Mouse (Mus musculus): Measurements from ENCODE around the gene Rreb1. TPM values are rescaled to one million over a fixed set of nuclear protein-coding genes. Genes with fewer than 3 reads are reported as not detected.

Gene Rreb1
- polyA plus RNA-seq, 1 experiment from 2014 or later, result 2.8 TPM

- H3K36me3 ChIP-seq, result no peaks in the 10 kb centered on the region
- H3K9ac ChIP-seq, result no peak overlapping the region
- ATAC-seq (ENCODE audit: low FRiP score, low read depth), result no peak
- H3K9me3 ChIP-seq, result no peaks in the 10 kb centered on the region
- peaks cover 5% of the 10 kb centered on the region; the same call in 1 of the 2 replicates for H3K4me1 ChIP-seq (replicated peaks)
- no peak overlapping the region for H3K4me2 ChIP-seq
- H3K27me3 ChIP-seq, result no peaks in the 10 kb centered on the region
- 86% methylated on average over 2 of the region's 2 CpGs for WGBS
- no peak overlapping the region for H3K4me3 ChIP-seq
- H3K27ac ChIP-seq (replicated peaks), result no peak overlapping the region
These were observed 97.7 kb downstream of the Rreb1 start for GRCm38 (mm10) chr13:37875919-37876318.

- WGBS, result 70% methylated on average over 5 of the region's 5 CpGs
- Histone ChIP-seq H3K9ac (no peak overlapping the region), H3K27me3 (no peaks in the 10 kb centered on the region), H3K36me3 (no peaks in the 10 kb centered on the region), H3K4me1 (replicated peaks) (peaks cover 5% of the 10 kb centered on the region; the same call in 1 of the 2 replicates), H3K4me2 (no peak overlapping the region), H3K4me3 (no peak overlapping the region), H3K9me3 (no peaks in the 10 kb centered on the region), H3K27ac (replicated peaks) (no peak overlapping the region)
- ATAC-seq (ENCODE audit: low FRiP score, low read depth), result no peak
These were observed 98.2 kb downstream of the Rreb1 start for GRCm38 (mm10) chr13:37876366-37876765.

- no peak for ATAC-seq (ENCODE audit: low FRiP score, low read depth)
These were observed 98.6 kb downstream of the Rreb1 start for GRCm38 (mm10) chr13:37876836-37877235.

GRCm38 (mm10) chr13:37877241-37877640 is 99.0 kb downstream of the Rreb1 start:
- no peaks in the 10 kb centered on the region for H3K27me3 ChIP-seq
- no peak overlapping the region for H3K4me3 ChIP-seq
- no peaks in the 10 kb centered on the region for H3K9me3 ChIP-seq
- ATAC-seq (ENCODE audit: low FRiP score, low read depth), result no peak
- H3K9ac ChIP-seq, result no peak overlapping the region
- WGBS, result 70% methylated on average over 3 of the region's 3 CpGs
- H3K27ac ChIP-seq (replicated peaks), result no peak overlapping the region
- no peaks in the 10 kb centered on the region for H3K36me3 ChIP-seq
- H3K4me1 ChIP-seq (replicated peaks), result peaks cover 5% of the 10 kb centered on the region; the same call in 1 of the 2 replicates
- H3K4me2 ChIP-seq, result no peak overlapping the region

More at GRCm38 (mm10) chr13:37876836-37877235, 98.6 kb downstream of the Rreb1 start:
- WGBS, result 59% methylated on average over 4 of the region's 4 CpGs
- H3K4me1 ChIP-seq (replicated peaks), result peaks cover 5% of the 10 kb centered on the region; the same call in 1 of the 2 replicates
- H3K4me2 ChIP-seq, result no peak overlapping the region
- H3K9me3 ChIP-seq, result no peaks in the 10 kb centered on the region
- H3K9ac ChIP-seq, result no peak overlapping the region
- H3K36me3 ChIP-seq, result no peaks in the 10 kb centered on the region
- H3K27me3 ChIP-seq, result no peaks in the 10 kb centered on the region
- no peak overlapping the region for H3K4me3 ChIP-seq
- no peak overlapping the region for H3K27ac ChIP-seq (replicated peaks)

DNA sequence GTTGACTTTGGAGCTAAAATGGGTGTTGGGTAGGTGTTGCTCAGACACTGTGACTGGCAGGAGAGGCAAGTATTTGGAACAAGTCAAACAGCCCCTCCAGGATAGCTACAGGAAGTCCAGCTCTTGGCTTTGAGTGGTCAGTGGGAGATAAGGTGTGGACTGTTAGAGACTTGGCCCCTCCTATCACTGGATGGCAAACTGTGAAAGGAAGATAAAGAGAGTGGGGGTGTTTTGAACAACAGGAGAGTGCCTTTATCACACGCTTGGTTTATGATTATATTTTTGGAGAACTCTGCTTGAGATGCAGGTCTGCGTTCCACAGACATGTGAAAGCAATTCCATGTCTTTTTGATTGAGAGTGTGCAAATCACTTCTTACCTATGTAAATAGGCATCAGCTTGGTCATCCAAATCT is 100.7 kb downstream of the Rreb1 start:
- Histone ChIP-seq H3K27ac (replicated peaks) (no peak overlapping the region), H3K4me1 (replicated peaks) (peaks cover 5% of the 10 kb centered on the region; the same call in 1 of the 2 replicates), H3K9ac (no peak overlapping the region), H3K27me3 (no peaks in the 10 kb centered on the region), H3K4me2 (no peak overlapping the region), H3K4me3 (no peak overlapping the region), H3K36me3 (no peaks in the 10 kb centered on the region), H3K9me3 (no peaks in the 10 kb centered on the region)
- ATAC-seq (ENCODE audit: low FRiP score, low read depth), result no peak
- 90% methylated on average over 2 of the region's 2 CpGs for WGBS

- no peaks in the 10 kb centered on the region for H3K36me3 ChIP-seq
- no peak overlapping the region for H3K4me2 ChIP-seq
- WGBS, result 77% methylated on average over 5 of the region's 5 CpGs
- H3K9ac ChIP-seq, result no peak overlapping the region
- H3K4me1 ChIP-seq (replicated peaks), result peaks cover 5% of the 10 kb centered on the region; the same call in 1 of the 2 replicates
- ATAC-seq (ENCODE audit: low FRiP score, low read depth), result no peak
- no peaks in the 10 kb centered on the region for H3K9me3 ChIP-seq
- no peak overlapping the region for H3K4me3 ChIP-seq
- H3K27ac ChIP-seq (replicated peaks), result no peak overlapping the region
- H3K27me3 ChIP-seq, result no peaks in the 10 kb centered on the region
These were observed 101.4 kb downstream of the Rreb1 start for GRCm38 (mm10) chr13:37879556-37879955.

DNA sequence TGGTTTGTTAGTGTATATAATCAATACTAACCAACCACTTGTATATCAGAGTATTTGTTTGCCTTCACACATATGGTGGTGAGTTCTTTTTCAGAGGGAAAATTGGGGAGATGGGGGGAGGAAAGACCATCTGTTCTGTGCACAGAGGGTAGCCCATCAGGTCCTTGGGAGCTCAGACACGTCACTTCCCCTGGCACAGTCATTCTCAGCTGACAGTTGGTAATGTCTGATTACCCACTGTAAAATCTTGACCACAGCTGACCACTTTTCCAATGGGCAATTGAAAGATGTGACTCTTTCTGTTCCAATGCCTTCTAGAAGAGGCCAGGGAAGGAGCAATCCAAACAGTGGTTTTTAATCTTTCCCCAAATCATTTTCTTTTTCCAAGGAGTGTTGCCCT is 101.8 kb downstream of the Rreb1 start:
- Histone ChIP-seq H3K27me3 (no peaks in the 10 kb centered on the region), H3K27ac (replicated peaks) (no peak overlapping the region), H3K4me3 (no peak overlapping the region), H3K4me1 (replicated peaks) (peaks cover 5% of the 10 kb centered on the region; the same call in 1 of the 2 replicates), H3K36me3 (no peaks in the 10 kb centered on the region), H3K9me3 (no peaks in the 10 kb centered on the region), H3K4me2 (no peak overlapping the region), H3K9ac (no peak overlapping the region)
- ATAC-seq (ENCODE audit: low FRiP score, low read depth), result no peak
- WGBS, result 40% methylated on average over 1 of the region's 1 CpGs

DNA sequence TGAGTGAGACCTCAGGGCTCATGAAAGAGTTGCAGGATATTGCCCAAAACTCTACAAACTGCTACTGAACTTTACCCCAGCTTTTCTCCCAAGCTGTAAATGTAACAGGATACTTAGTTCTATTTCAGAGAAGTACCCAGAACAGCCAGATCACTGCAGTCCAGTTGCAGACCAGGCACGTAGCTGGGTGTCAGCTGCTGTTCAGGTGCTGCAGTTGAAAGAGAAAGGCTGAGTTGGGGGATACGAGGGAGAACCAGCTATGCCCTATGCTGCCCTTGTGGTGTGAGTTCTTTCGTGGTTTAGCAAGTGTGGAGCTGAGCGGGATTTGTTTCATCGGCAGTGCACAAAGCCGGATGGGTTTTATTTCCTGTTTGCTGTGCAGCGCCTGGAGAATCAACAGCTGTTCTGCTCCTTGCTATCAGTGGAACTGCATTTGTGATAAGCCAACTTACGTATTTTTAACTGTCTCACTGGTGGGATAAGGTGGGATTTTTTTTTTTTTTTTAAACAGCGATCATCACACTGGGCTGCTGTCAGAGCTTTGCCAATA is 102.5 kb downstream of the Rreb1 start:
- no peak for ATAC-seq (ENCODE audit: low FRiP score, low read depth)
- H3K27me3 ChIP-seq, result no peaks in the 10 kb centered on the region

DNA sequence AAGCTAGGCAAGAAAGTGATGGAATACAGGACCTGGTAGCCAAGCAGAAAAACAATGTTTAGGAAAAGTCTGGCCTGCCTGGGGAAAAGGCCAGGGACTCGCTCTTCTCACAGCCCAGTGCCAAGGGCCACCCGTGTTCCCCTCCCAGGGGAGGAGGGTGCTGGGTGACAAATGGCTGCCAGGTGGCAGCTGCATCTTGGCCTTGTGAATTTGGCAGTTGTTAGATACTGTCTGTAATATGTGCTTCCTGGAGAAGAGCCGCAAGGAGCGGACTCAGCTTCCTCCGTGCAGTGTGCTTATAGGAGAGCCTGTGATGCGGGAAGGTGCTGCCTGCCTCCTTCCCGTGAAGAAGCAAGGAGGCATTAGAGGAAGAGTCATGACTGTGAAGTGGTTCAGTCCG is 104.3 kb downstream of the Rreb1 start:
- Histone ChIP-seq H3K4me3 (no peak overlapping the region), H3K9me3 (no peaks in the 10 kb centered on the region), H3K27me3 (no peaks in the 10 kb centered on the region), H3K9ac (no peak overlapping the region), H3K4me2 (no peak overlapping the region), H3K4me1 (replicated peaks) (peaks cover 5% of the 10 kb centered on the region; the same call in 1 of the 2 replicates), H3K36me3 (no peaks in the 10 kb centered on the region), H3K27ac (replicated peaks) (no peak overlapping the region)
- WGBS, result 77% methylated on average over 8 of the region's 8 CpGs
- ATAC-seq (ENCODE audit: low FRiP score, low read depth), result no peak

More for the DNA sequence above, 102.5 kb downstream of the Rreb1 start:
- Histone ChIP-seq H3K9ac (no peak overlapping the region), H3K4me2 (no peak overlapping the region), H3K4me1 (replicated peaks) (peaks cover 5% of the 10 kb centered on the region; the same call in 1 of the 2 replicates), H3K9me3 (no peaks in the 10 kb centered on the region), H3K4me3 (no peak overlapping the region), H3K36me3 (no peaks in the 10 kb centered on the region), H3K27ac (replicated peaks) (no peak overlapping the region)
- 82% methylated on average over 9 of the region's 9 CpGs for WGBS

- Histone ChIP-seq H3K4me1 (replicated peaks) (peaks cover 5% of the 10 kb centered on the region; the same call in 1 of the 2 replicates), H3K27ac (replicated peaks) (no peak overlapping the region), H3K36me3 (no peaks in the 10 kb centered on the region), H3K4me2 (no peak overlapping the region), H3K4me3 (no peak overlapping the region), H3K9ac (no peak overlapping the region), H3K9me3 (no peaks in the 10 kb centered on the region), H3K27me3 (no peaks in the 10 kb centered on the region)
- WGBS, result 91% methylated on average over 5 of the region's 5 CpGs
- no peak for ATAC-seq (ENCODE audit: low FRiP score, low read depth)
These were observed 104.8 kb downstream of the Rreb1 start for GRCm38 (mm10) chr13:37883008-37883407.

- no peak overlapping the region for H3K4me2 ChIP-seq
- 81% methylated on average over 2 of the region's 2 CpGs for WGBS
- H3K4me1 ChIP-seq (replicated peaks), result no peaks in the 10 kb centered on the region
- no peak for ATAC-seq (ENCODE audit: low FRiP score, low read depth)
- no peak overlapping the region for H3K9ac ChIP-seq
- H3K4me3 ChIP-seq, result no peak overlapping the region
- no peaks in the 10 kb centered on the region for H3K36me3 ChIP-seq
- no peaks in the 10 kb centered on the region for H3K27me3 ChIP-seq
- no peak overlapping the region for H3K27ac ChIP-seq (replicated peaks)
- H3K9me3 ChIP-seq, result no peaks in the 10 kb centered on the region
These were observed 107.2 kb downstream of the Rreb1 start for GRCm38 (mm10) chr13:37885392-37885791.

GRCm38 (mm10) chr13:37886024-37886423 is 107.8 kb downstream of the Rreb1 start:
- 85% methylated on average over 6 of the region's 6 CpGs for WGBS
- Histone ChIP-seq H3K9me3 (no peaks in the 10 kb centered on the region), H3K4me2 (no peak overlapping the region), H3K4me3 (no peak overlapping the region), H3K27ac (replicated peaks) (no peak overlapping the region), H3K27me3 (no peaks in the 10 kb centered on the region), H3K4me1 (replicated peaks) (no peaks in the 10 kb centered on the region), H3K36me3 (no peaks in the 10 kb centered on the region), H3K9ac (no peak overlapping the region)
- ATAC-seq (ENCODE audit: low FRiP score, low read depth), result no peak

DNA sequence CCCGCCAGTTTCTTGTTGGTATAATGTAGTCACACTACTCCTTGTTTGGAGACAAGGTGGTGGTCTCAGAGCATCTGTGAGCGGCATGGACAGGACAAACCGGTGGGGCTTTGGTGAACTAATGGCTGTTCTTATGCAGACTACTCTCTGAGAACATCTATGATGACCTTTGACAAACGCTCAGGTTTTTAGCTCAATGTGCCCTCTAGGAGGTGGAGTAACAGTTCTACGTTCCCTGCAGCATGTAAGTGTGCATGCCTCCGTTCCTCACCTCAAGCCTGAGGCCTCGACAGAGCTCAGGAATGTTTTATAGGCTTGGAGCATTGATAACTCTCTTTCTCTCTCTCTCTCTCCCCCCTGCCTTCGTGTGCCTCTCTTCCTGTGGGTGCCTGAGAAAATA is 116.6 kb downstream of the Rreb1 start:
- H3K4me2 ChIP-seq, result no peak overlapping the region
- ATAC-seq (ENCODE audit: low FRiP score, low read depth), result no peak
- H3K9ac ChIP-seq, result no peak overlapping the region
- H3K9me3 ChIP-seq, result no peaks in the 10 kb centered on the region
- H3K4me3 ChIP-seq, result no peak overlapping the region
- H3K4me1 ChIP-seq (replicated peaks), result no peaks in the 10 kb centered on the region
- H3K36me3 ChIP-seq, result no peaks in the 10 kb centered on the region
- H3K27me3 ChIP-seq, result no peaks in the 10 kb centered on the region
- WGBS, result 89% methylated on average over 8 of the region's 8 CpGs
- no peak overlapping the region for H3K27ac ChIP-seq (replicated peaks)
